Mouse (Mus musculus): ENCODE measurements around the gene Ugt1a6b.

GRCm38 (mm10) chr1:88105656-88106055 is 2.6 kb downstream of the Ugt1a6b start:
- no peak for TF ChIP-seq CHD2 (IDR thresholded peaks at IDR 0.05; ENCODE audit: low read depth, low read length)
- no peak for TF ChIP-seq HCFC1 (IDR thresholded peaks at IDR 0.05; ENCODE audit: borderline replicate concordance, insufficient read depth, low read length)
- no peak for TF ChIP-seq ZNF384 (IDR thresholded peaks at IDR 0.05; ENCODE audit: low read depth, low read length)
